In the genomic region with DNA sequence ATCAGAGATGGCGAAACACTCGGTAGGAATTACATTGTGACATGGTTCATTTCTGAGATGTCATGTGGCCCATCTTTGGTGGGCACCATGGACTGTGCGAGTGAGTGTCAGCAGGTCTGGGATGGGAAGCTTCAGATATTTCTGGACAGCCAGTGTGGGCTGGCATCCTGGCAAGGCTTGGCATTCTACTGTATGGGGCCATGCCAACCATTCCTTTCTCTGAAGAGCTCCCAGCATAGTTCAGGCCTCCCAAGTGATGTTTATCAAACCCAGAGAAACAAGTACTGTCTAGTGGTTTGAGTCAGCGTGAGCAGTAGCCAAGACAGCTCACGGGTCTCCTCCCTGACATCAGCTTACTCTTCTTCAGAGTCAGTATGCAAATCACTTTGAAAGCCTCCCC, we compare ENCODE assay signal across 8 mouse cellular contexts.
A peak's percentile ranks its signal among the peaks of the same experiment; 100 is the strongest.
DNase-seq lines count a peak whose midpoint lies in the region; ATAC-seq lines count a peak whose summit lies in the region.
"Had no signal": no experiment of that assay in that cellular context is flagged by ENCODE, and none has a peak within 500 bp of the region (broad histone marks: within the 10 kb centered on the region; RNA-seq: fewer than 3 reads in every experiment).

No protein-coding gene starts in this region.

- H3K4me1 ChIP-seq in hindbrain, embryonic 14.5 days (replicated peaks; ENCODE audit: control insufficient read depth, insufficient read depth, low read length), result peaks cover under 1% of the 10 kb centered on the region; the same call in 1 of the 2 replicates
- H3K4me1 ChIP-seq in hindbrain, embryonic 10.5 days (replicated peaks), result peaks cover 15% of the 10 kb centered on the region
- H3K4me1 ChIP-seq in liver, embryonic 13.5 days (replicated peaks), result peaks cover 99% of the 10 kb centered on the region
- H3K4me1 ChIP-seq in midbrain, embryonic 11.5 days (ENCODE audit: control insufficient read depth, insufficient read depth, low read length), result no peaks in the 10 kb centered on the region

- no peaks in the 10 kb centered on the region for H3K27me3 ChIP-seq in hindbrain, embryonic 14.5 days (ENCODE audit: control insufficient read depth, insufficient read depth, low read length)
- H3K27me3 ChIP-seq in hindbrain, embryonic 10.5 days (ENCODE audit: insufficient read depth, poor library complexity, severe bottlenecking), result no peaks in the 10 kb centered on the region
- no peaks in the 10 kb centered on the region for H3K27me3 ChIP-seq in liver, embryonic 13.5 days
- no peaks in the 10 kb centered on the region for H3K27me3 ChIP-seq in midbrain, embryonic 11.5 days (ENCODE audit: control insufficient read depth, insufficient read depth, low read length)

- no peak overlapping the region for H3K4me2 ChIP-seq in hindbrain, embryonic 14.5 days (replicated peaks)
- peak overlapping the region; percentile 51 for H3K4me2 ChIP-seq in liver, embryonic 13.5 days
- no peak overlapping the region for H3K4me2 ChIP-seq in midbrain, embryonic 11.5 days

- DNase-seq in hindbrain, embryonic 14.5 days (ENCODE audit: low spot score), result no peak
- DNase-seq in hindbrain, embryonic 10.5 days (ENCODE audit: low spot score), result no peak
- DNase-seq in 3T3-L1 (ENCODE audit: low read depth, low spot score), result peak; percentile 43
- DNase-seq in NIH3T3 (ENCODE audit: low read depth), result peak; percentile 42
- no peak for DNase-seq in liver, embryonic 13.5 days
- no peak for DNase-seq in midbrain, embryonic 11.5 days (ENCODE audit: low spot score, missing footprints)
- DNase-seq in spleen, postnatal 10 days (ENCODE audit: low spot score in 2 of 2), result no peak
- DNase-seq: gastrocnemius, postnatal 10 days had no signal

- 81% methylated on average over 5 of the region's 5 CpGs for WGBS in hindbrain, embryonic 14.5 days
- WGBS in hindbrain, embryonic 10.5 days, result 87% methylated on average over 5 of the region's 5 CpGs
- WGBS in liver, embryonic 13.5 days (ENCODE audit: insufficient replicate concordance), result 78% methylated on average over 5 of the region's 5 CpGs
- 87% methylated on average over 5 of the region's 5 CpGs for WGBS in midbrain, embryonic 11.5 days

- peak; percentile 38; the same call in 1 of the 2 replicates for ATAC-seq in hindbrain, embryonic 14.5 days (ENCODE audit: low FRiP score)
- no peak for ATAC-seq in liver, embryonic 13.5 days (ENCODE audit: low read depth)
- ATAC-seq in midbrain, embryonic 11.5 days (ENCODE audit: low FRiP score), result no peak

- H3K4me3 ChIP-seq in hindbrain, embryonic 14.5 days (replicated peaks; ENCODE audit: low read length), result no peak overlapping the region
- H3K4me3 ChIP-seq in hindbrain, embryonic 10.5 days, result no peak overlapping the region
- no peak overlapping the region for H3K4me3 ChIP-seq in liver, embryonic 13.5 days (replicated peaks)
- no peak overlapping the region for H3K4me3 ChIP-seq in midbrain, embryonic 11.5 days (ENCODE audit: low read depth, low read length)

- H3K27ac ChIP-seq in hindbrain, embryonic 14.5 days, result no peak overlapping the region
- no peak overlapping the region for H3K27ac ChIP-seq in hindbrain, embryonic 10.5 days
- peak overlapping the region; percentile 86 for H3K27ac ChIP-seq in liver, embryonic 13.5 days
- H3K27ac ChIP-seq in midbrain, embryonic 11.5 days (ENCODE audit: low read depth, low read length), result no peak overlapping the region

- peaks cover 70% of the 10 kb centered on the region for H3K36me3 ChIP-seq in hindbrain, embryonic 14.5 days (replicated peaks; ENCODE audit: control insufficient read depth, insufficient read depth)
- peaks cover 100% of the 10 kb centered on the region for H3K36me3 ChIP-seq in hindbrain, embryonic 10.5 days
- peaks cover 99% of the 10 kb centered on the region for H3K36me3 ChIP-seq in liver, embryonic 13.5 days
- H3K36me3 ChIP-seq in midbrain, embryonic 11.5 days (ENCODE audit: control insufficient read depth, insufficient read depth, low read length), result peaks cover 20% of the 10 kb centered on the region

- H3K9me3 ChIP-seq in hindbrain, embryonic 14.5 days (ENCODE audit: control insufficient read depth, low read length), result no peaks in the 10 kb centered on the region
- H3K9me3 ChIP-seq in hindbrain, embryonic 10.5 days, result no peaks in the 10 kb centered on the region
- no peaks in the 10 kb centered on the region for H3K9me3 ChIP-seq in liver, embryonic 13.5 days (replicated peaks)
- no peaks in the 10 kb centered on the region for H3K9me3 ChIP-seq in midbrain, embryonic 11.5 days (ENCODE audit: control insufficient read depth, low read length)

- no peak overlapping the region for H3K9ac ChIP-seq in hindbrain, embryonic 14.5 days
- peak overlapping the region; percentile 11; the same call in 1 of the 2 replicates for H3K9ac ChIP-seq in liver, embryonic 13.5 days
- no peak overlapping the region for H3K9ac ChIP-seq in midbrain, embryonic 11.5 days (ENCODE audit: low read length)

Comparison
In these comparisons a context has a peak if more than half of its experiments do, and no peak if none do; other contexts are left out.
1. DNase-seq: peak in 3T3-L1 (single experiment) and NIH3T3 (single experiment); none in hindbrain, embryonic 14.5 days (single experiment), hindbrain, embryonic 10.5 days (single experiment), liver, embryonic 13.5 days (single experiment), midbrain, embryonic 11.5 days (single experiment) and spleen, postnatal 10 days (0 of 2).